Mouse (Mus musculus): ENCODE measurements around the gene Samd13. TPM values are rescaled to one million over a fixed set of nuclear protein-coding genes. Genes with fewer than 3 reads are reported as not detected.

Gene Samd13
- polyA plus RNA-seq (2016; fragmentation: Nextera tagmentation; extraction: Ambion mirVana): 1.3 and 1.9 TPM in 2 replicates

GRCm38 (mm10) chr3:146684811-146685675, at the start of gene Samd13:
TSS of gene Samd13 (minus strand) at chr3:146685592.
- peak; percentile 87 for ATAC-seq (ENCODE audit: insufficient number of reproducible peaks, insufficient read depth, low FRiP score, low TSS enrichment)

GRCm38 (mm10) chr3:146731499-146731898, 46.1 kb upstream of the Samd13 start:
- ATAC-seq (ENCODE audit: insufficient number of reproducible peaks, insufficient read depth, low FRiP score, low TSS enrichment): no peak
- H3K27me3 ChIP-seq: no peaks in the 10 kb centered on the region
- H3K9ac ChIP-seq: no peak overlapping the region
- peaks cover 53% of the 10 kb centered on the region for H3K36me3 ChIP-seq
- H3K9me3 ChIP-seq: no peaks in the 10 kb centered on the region
- no peak overlapping the region for H3K4me2 ChIP-seq (replicated peaks)
- H3K27ac ChIP-seq: no peak overlapping the region
- H3K4me3 ChIP-seq: no peak overlapping the region
- no peaks in the 10 kb centered on the region for H3K4me1 ChIP-seq
- WGBS: 94% methylated on average over 11 of the region's 11 CpGs

More at GRCm38 (mm10) chr3:146684811-146685675, at the start of gene Samd13:
- H3K4me3 ChIP-seq: peak within 1 kb of the TSS; percentile 56
- H3K27me3 ChIP-seq: no peaks in the 10 kb centered on the region
- 2% methylated on average over 50 of the region's 50 CpGs for WGBS
- peak within 1 kb of the TSS; percentile 87 for H3K4me2 ChIP-seq (replicated peaks)
- H3K4me1 ChIP-seq: peaks cover 9% of the 10 kb centered on the region; the same call in 1 of the 2 replicates
- H3K36me3 ChIP-seq: no peaks in the 10 kb centered on the region
- no peak within 1 kb of the TSS for H3K27ac ChIP-seq
- no peaks in the 10 kb centered on the region for H3K9me3 ChIP-seq
- H3K9ac ChIP-seq: peak within 1 kb of the TSS; percentile 61

GRCm38 (mm10) chr3:146723037-146723436, 37.6 kb upstream of the Samd13 start:
- 49% methylated on average over 3 of the region's 3 CpGs for WGBS
- H3K36me3 ChIP-seq: peaks cover 26% of the 10 kb centered on the region
- H3K4me2 ChIP-seq (replicated peaks): no peak overlapping the region
- ATAC-seq (ENCODE audit: insufficient number of reproducible peaks, insufficient read depth, low FRiP score, low TSS enrichment): no peak
- no peaks in the 10 kb centered on the region for H3K27me3 ChIP-seq
- H3K27ac ChIP-seq: no peak overlapping the region
- H3K9ac ChIP-seq: no peak overlapping the region
- H3K4me1 ChIP-seq: no peaks in the 10 kb centered on the region
- peaks cover 5% of the 10 kb centered on the region; the same call in 1 of the 2 replicates for H3K9me3 ChIP-seq
- no peak overlapping the region for H3K4me3 ChIP-seq

- ATAC-seq (ENCODE audit: insufficient number of reproducible peaks, insufficient read depth, low FRiP score, low TSS enrichment): no peak
- H3K27me3 ChIP-seq: no peaks in the 10 kb centered on the region
- WGBS: 70% methylated on average over 4 of the region's 4 CpGs
- H3K9me3 ChIP-seq: no peaks in the 10 kb centered on the region
- no peak overlapping the region for H3K27ac ChIP-seq
- no peaks in the 10 kb centered on the region for H3K4me1 ChIP-seq
- H3K4me2 ChIP-seq (replicated peaks): no peak overlapping the region
- H3K4me3 ChIP-seq: no peak overlapping the region
- no peak overlapping the region for H3K9ac ChIP-seq
- no peaks in the 10 kb centered on the region for H3K36me3 ChIP-seq
Observed at GRCm38 (mm10) chr3:146719696-146720095, 34.3 kb upstream of the Samd13 start.

GRCm38 (mm10) chr3:146718251-146718650, 32.9 kb upstream of the Samd13 start:
- H3K4me2 ChIP-seq (replicated peaks): no peak overlapping the region

GRCm38 (mm10) chr3:146712305-146712704, 26.9 kb upstream of the Samd13 start:
- no peaks in the 10 kb centered on the region for H3K9me3 ChIP-seq
- WGBS: 78% methylated on average over 7 of the region's 7 CpGs
- no peak overlapping the region for H3K9ac ChIP-seq
- no peak overlapping the region for H3K4me3 ChIP-seq
- no peak for ATAC-seq (ENCODE audit: insufficient number of reproducible peaks, insufficient read depth, low FRiP score, low TSS enrichment)
- no peak overlapping the region for H3K4me2 ChIP-seq (replicated peaks)
- no peaks in the 10 kb centered on the region for H3K36me3 ChIP-seq
- no peaks in the 10 kb centered on the region for H3K27me3 ChIP-seq
- H3K27ac ChIP-seq: no peak overlapping the region
- H3K4me1 ChIP-seq: no peaks in the 10 kb centered on the region

More at GRCm38 (mm10) chr3:146718251-146718650, 32.9 kb upstream of the Samd13 start:
- Histone ChIP-seq H3K9ac (no peak overlapping the region), H3K36me3 (no peaks in the 10 kb centered on the region), H3K27me3 (no peaks in the 10 kb centered on the region), H3K9me3 (no peaks in the 10 kb centered on the region), H3K4me1 (no peaks in the 10 kb centered on the region), H3K27ac (no peak overlapping the region), H3K4me3 (no peak overlapping the region)
- WGBS: 73% methylated on average over 5 of the region's 5 CpGs
- ATAC-seq (ENCODE audit: insufficient number of reproducible peaks, insufficient read depth, low FRiP score, low TSS enrichment): no peak

- no peaks in the 10 kb centered on the region for H3K9me3 ChIP-seq
- WGBS: 40% methylated on average over 6 of the region's 6 CpGs
- H3K27ac ChIP-seq: no peak overlapping the region
- H3K9ac ChIP-seq: no peak overlapping the region
- no peak overlapping the region for H3K4me3 ChIP-seq
- no peak overlapping the region for H3K4me2 ChIP-seq (replicated peaks)
- no peaks in the 10 kb centered on the region for H3K27me3 ChIP-seq
- no peaks in the 10 kb centered on the region for H3K36me3 ChIP-seq
- no peak for ATAC-seq (ENCODE audit: insufficient number of reproducible peaks, insufficient read depth, low FRiP score, low TSS enrichment)
- no peaks in the 10 kb centered on the region for H3K4me1 ChIP-seq
Observed at GRCm38 (mm10) chr3:146711559-146711958, 26.2 kb upstream of the Samd13 start.

- no peak for ATAC-seq (ENCODE audit: insufficient number of reproducible peaks, insufficient read depth, low FRiP score, low TSS enrichment)
- Histone ChIP-seq H3K9me3 (no peaks in the 10 kb centered on the region), H3K9ac (no peak overlapping the region), H3K4me1 (no peaks in the 10 kb centered on the region), H3K4me3 (no peak overlapping the region), H3K27me3 (no peaks in the 10 kb centered on the region), H3K4me2 (replicated peaks) (no peak overlapping the region), H3K27ac (no peak overlapping the region), H3K36me3 (no peaks in the 10 kb centered on the region)
- 70% methylated on average over 7 of the region's 7 CpGs for WGBS
Observed at GRCm38 (mm10) chr3:146711084-146711483, 25.7 kb upstream of the Samd13 start.

- Histone ChIP-seq H3K4me2 (replicated peaks) (no peak overlapping the region), H3K4me3 (no peak overlapping the region), H3K27me3 (no peaks in the 10 kb centered on the region), H3K36me3 (no peaks in the 10 kb centered on the region), H3K4me1 (no peaks in the 10 kb centered on the region), H3K9ac (no peak overlapping the region), H3K9me3 (no peaks in the 10 kb centered on the region), H3K27ac (no peak overlapping the region)
- no peak for ATAC-seq (ENCODE audit: insufficient number of reproducible peaks, insufficient read depth, low FRiP score, low TSS enrichment)
- 77% methylated on average over 1 of the region's 1 CpGs for WGBS
Observed at GRCm38 (mm10) chr3:146709086-146709485, 23.7 kb upstream of the Samd13 start.

- Histone ChIP-seq H3K27me3 (no peaks in the 10 kb centered on the region), H3K4me2 (replicated peaks) (no peak overlapping the region), H3K4me1 (no peaks in the 10 kb centered on the region), H3K9me3 (no peaks in the 10 kb centered on the region), H3K36me3 (no peaks in the 10 kb centered on the region), H3K4me3 (no peak overlapping the region), H3K9ac (no peak overlapping the region), H3K27ac (no peak overlapping the region)
- WGBS: 74% methylated on average over 3 of the region's 3 CpGs
- no peak for ATAC-seq (ENCODE audit: insufficient number of reproducible peaks, insufficient read depth, low FRiP score, low TSS enrichment)
Observed at GRCm38 (mm10) chr3:146708381-146708780, 23.0 kb upstream of the Samd13 start.

GRCm38 (mm10) chr3:146704099-146704498, 18.7 kb upstream of the Samd13 start:
- Histone ChIP-seq H3K4me3 (no peak overlapping the region), H3K9me3 (no peaks in the 10 kb centered on the region), H3K4me2 (replicated peaks) (no peak overlapping the region), H3K4me1 (no peaks in the 10 kb centered on the region), H3K36me3 (no peaks in the 10 kb centered on the region), H3K27ac (no peak overlapping the region), H3K27me3 (no peaks in the 10 kb centered on the region), H3K9ac (no peak overlapping the region)
- no peak for ATAC-seq (ENCODE audit: insufficient number of reproducible peaks, insufficient read depth, low FRiP score, low TSS enrichment)
- 89% methylated on average over 4 of the region's 4 CpGs for WGBS

- Histone ChIP-seq H3K4me2 (replicated peaks) (no peak overlapping the region), H3K4me3 (no peak overlapping the region), H3K36me3 (no peaks in the 10 kb centered on the region), H3K9ac (no peak overlapping the region), H3K4me1 (no peaks in the 10 kb centered on the region), H3K27ac (no peak overlapping the region), H3K27me3 (no peaks in the 10 kb centered on the region), H3K9me3 (no peaks in the 10 kb centered on the region)
- no peak for ATAC-seq (ENCODE audit: insufficient number of reproducible peaks, insufficient read depth, low FRiP score, low TSS enrichment)
- 80% methylated on average over 11 of the region's 11 CpGs for WGBS
Observed at GRCm38 (mm10) chr3:146700051-146700450, 14.7 kb upstream of the Samd13 start.

Measured in embryonic facial prominence, embryonic 12.5 days (tissue).